Mouse (Mus musculus) stomach, postnatal 0 days (tissue): Measurements from ENCODE around the gene Hsd17b14. TPM values are rescaled to one million over a fixed set of nuclear protein-coding genes. Genes with fewer than 3 reads are reported as not detected.

Experiments
- ATAC-seq: fragments of 200-750 bp; cut with Nextera tagmentation; 2 replicates; pipeline ENCODE4 v1.8.0; 2017; ENCODE audit not compliant: low FRiP score, low TSS enrichment
- DNase-seq: peaks from one replicate; pipeline ENCODE4 v3.0.0-alpha.2; 2016; ENCODE audit warnings: low spot score
- H3K27ac ChIP-seq: fragments of 300-500 bp; sonication (generic); replicated peaks from 2 replicates; pipeline ENCODE4 v1.5.1; 2014; ENCODE audit warnings: mild to moderate bottlenecking, control low read depth
- H3K27me3 ChIP-seq: fragments of 300-500 bp; sonication (generic); 2 replicates; pipeline ENCODE4 v1.6.1; 2014; ENCODE audit warnings: low read length; ENCODE audit not compliant: control insufficient read depth, insufficient read depth
- H3K36me3 ChIP-seq: fragments of 300-500 bp; sonication (generic); 2 replicates; pipeline ENCODE4 v1.6.1; 2014; ENCODE audit warnings: low read length, mixed read lengths; ENCODE audit not compliant: control insufficient read depth, insufficient read depth
- H3K4me1 ChIP-seq: fragments of 300-500 bp; sonication (generic); replicated peaks from 2 replicates; pipeline ENCODE4 v1.6.1; 2014; ENCODE audit warnings: antibody characterized with exemption; ENCODE audit not compliant: control insufficient read depth, insufficient read depth
- H3K4me2 ChIP-seq: fragments of 300-500 bp; sonication (generic); replicated peaks from 2 replicates; pipeline ENCODE4 v1.6.1; 2014; ENCODE audit warnings: low read depth, mild to moderate bottlenecking, control low read depth, moderate library complexity
- H3K4me3 ChIP-seq: fragments of 300-500 bp; sonication (generic); 2 replicates; pipeline ENCODE4 v1.5.1; 2014; ENCODE audit warnings: low read depth, low read length, control low read depth
- H3K9ac ChIP-seq: fragments of 300-500 bp; sonication (generic); 2 replicates; pipeline ENCODE4 v1.6.1; 2014; ENCODE audit warnings: mild to moderate bottlenecking, low read length, control low read depth, mixed read lengths
- H3K9me3 ChIP-seq: fragments of 300-500 bp; sonication (generic); 2 replicates; pipeline ENCODE4 v1.6.1; 2016; ENCODE audit warnings: low read length; ENCODE audit not compliant: control insufficient read depth
- CTCF ChIP-seq: IDR thresholded peaks from 2 replicates; pipeline ENCODE4 v1.5.1; 2016; ENCODE audit warnings: antibody characterized with exemption, low read depth, mild to moderate bottlenecking, moderate library complexity
- EP300 ChIP-seq: optimal IDR thresholded peaks from 2 replicates; pipeline ENCODE3; 2016; ENCODE audit warnings: antibody characterized with exemption
- WGBS: fragments of 180-500 bp; shearing (Covaris S2); extraction: QIAGEN DNeasy Blood & Tissue Kit; methylation state at CpG from one replicate; pipeline ENCODE4 v1.1.7; 2014; 5-methylcytosine and 5-hydroxymethylcytosine counted together
- polyA plus RNA-seq: library from polyadenylated mRNA; unstranded; fragments of >200 nt; fragmentation: Nextera tagmentation; extraction: Ambion mirVana; gene quantifications from 2 replicates; pipeline ENCODE4 v1.2.1, GENCODE M21; 2015

The Hsd17b14 gene
- polyA plus RNA-seq, 1 experiment from 2014 or later = 16.6 TPM

GRCm38 (mm10) chr7:45589173-45589572 lies 34.5 kb downstream of the Hsd17b14 start:
- Histone ChIP-seq H3K4me3 (no peak overlapping the region), H3K9me3 (no peaks in the 10 kb centered on the region), H3K9ac (no peak overlapping the region), H3K36me3 (peaks cover 8% of the 10 kb centered on the region; the same call in 1 of the 2 replicates), H3K4me1 (no peaks in the 10 kb centered on the region), H3K27ac (no peak overlapping the region), H3K27me3 (no peaks in the 10 kb centered on the region), H3K4me2 (peak overlapping the region; percentile 49)
- ATAC-seq (peak; percentile 95), DNase-seq (peak; percentile 90)
- 2% methylated on average over 19 of the region's 19 CpGs for WGBS
- TF ChIP-seq EP300 (no peak), CTCF (peak; percentile 96)

GRCm38 (mm10) chr7:45589898-45590297 lies 35.2 kb downstream of the Hsd17b14 start:
- no peak for TF ChIP-seq EP300
- no peak for TF ChIP-seq CTCF
- ATAC-seq (no peak), DNase-seq (no peak)
- H3K27me3 ChIP-seq = no peaks in the 10 kb centered on the region
- no peaks in the 10 kb centered on the region for H3K4me1 ChIP-seq
- no peak overlapping the region for H3K4me2 ChIP-seq
- H3K27ac ChIP-seq = no peak overlapping the region
- no peak overlapping the region for H3K9ac ChIP-seq
- H3K4me3 ChIP-seq = no peak overlapping the region
- 95% methylated on average over 5 of the region's 5 CpGs for WGBS
- H3K9me3 ChIP-seq = no peaks in the 10 kb centered on the region
- peaks cover 5% of the 10 kb centered on the region; the same call in 1 of the 2 replicates for H3K36me3 ChIP-seq

- no peak for DNase-seq
- no peaks in the 10 kb centered on the region for H3K9me3 ChIP-seq
- no peaks in the 10 kb centered on the region for H3K36me3 ChIP-seq
- no peak overlapping the region for H3K4me3 ChIP-seq
- no peak overlapping the region for H3K27ac ChIP-seq
- 58% methylated on average over 3 of the region's 3 CpGs for whole genome bisulfite sequencing
- no peaks in the 10 kb centered on the region for H3K4me1 ChIP-seq
- TF ChIP-seq CTCF (peak; percentile 58), EP300 (no peak)
- H3K9ac ChIP-seq = no peak overlapping the region
- no peak for ATAC-seq
- no peak overlapping the region for H3K4me2 ChIP-seq
- no peaks in the 10 kb centered on the region for H3K27me3 ChIP-seq
These were observed 36.2 kb downstream of the Hsd17b14 start for GRCm38 (mm10) chr7:45590874-45591273.

GRCm38 (mm10) chr7:45591880-45592279 lies 37.2 kb downstream of the Hsd17b14 start:
- no peak overlapping the region for H3K4me3 ChIP-seq
- no peaks in the 10 kb centered on the region for H3K27me3 ChIP-seq
- no peaks in the 10 kb centered on the region for H3K36me3 ChIP-seq
- DNase-seq = no peak
- no peak overlapping the region for H3K9ac ChIP-seq
- H3K4me2 ChIP-seq = no peak overlapping the region
- ATAC-seq = no peak
- no peak overlapping the region for H3K27ac ChIP-seq
- 68% methylated on average over 7 of the region's 7 CpGs for WGBS
- no peak for TF ChIP-seq EP300
- TF ChIP-seq CTCF = no peak
- no peaks in the 10 kb centered on the region for H3K4me1 ChIP-seq
- H3K9me3 ChIP-seq = no peaks in the 10 kb centered on the region

GRCm38 (mm10) chr7:45593118-45593815 lies 38.6 kb downstream of the Hsd17b14 start:
- ATAC-seq (no peak), DNase-seq (peak; percentile 76)
- Histone ChIP-seq H3K9ac (no peak overlapping the region), H3K36me3 (no peaks in the 10 kb centered on the region), H3K4me2 (no peak overlapping the region), H3K27me3 (no peaks in the 10 kb centered on the region), H3K9me3 (no peaks in the 10 kb centered on the region), H3K4me3 (no peak overlapping the region), H3K27ac (no peak overlapping the region), H3K4me1 (no peaks in the 10 kb centered on the region)
- TF ChIP-seq CTCF (peak; percentile 96), EP300 (no peak)
- WGBS = 17% methylated on average over 10 of the region's 10 CpGs

- TF ChIP-seq CTCF (no peak), EP300 (no peak)
- 78% methylated on average over 4 of the region's 4 CpGs for WGBS
- Histone ChIP-seq H3K4me1 (no peaks in the 10 kb centered on the region), H3K27ac (no peak overlapping the region), H3K4me2 (no peak overlapping the region), H3K36me3 (no peaks in the 10 kb centered on the region), H3K9me3 (no peaks in the 10 kb centered on the region), H3K4me3 (no peak overlapping the region), H3K27me3 (no peaks in the 10 kb centered on the region), H3K9ac (no peak overlapping the region)
- no peak for DNase-seq
- no peak for ATAC-seq
These were observed 40.5 kb downstream of the Hsd17b14 start for GRCm38 (mm10) chr7:45595176-45595575.
